Mouse (Mus musculus): ENCODE results near the gene Cd59b. TPM values are rescaled to one million over a fixed set of nuclear protein-coding genes. Genes with fewer than 3 reads are reported as not detected.

The Cd59b gene
- polyA plus RNA-seq, 1 experiment from 2014 or later, result 3.0 TPM

DNA sequence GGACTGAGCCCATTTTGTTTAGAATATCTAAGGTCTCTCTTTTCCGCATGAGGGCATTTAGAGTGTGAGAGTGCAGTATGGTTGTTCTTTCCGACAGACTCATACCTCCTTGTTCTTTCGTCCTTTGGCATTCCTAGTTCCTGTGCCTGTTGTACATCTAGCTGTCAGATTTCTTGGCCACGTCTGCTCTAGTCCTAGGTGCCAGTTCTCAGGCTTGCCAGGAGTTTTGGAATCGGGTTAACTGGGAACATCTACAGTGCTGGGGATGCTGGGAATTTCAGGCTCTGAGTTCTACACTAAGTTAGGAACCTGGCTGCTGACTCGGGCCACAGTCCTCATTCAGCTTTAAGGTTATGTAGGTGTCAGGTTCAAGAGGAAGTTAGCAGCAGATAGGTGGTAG, 34.1 kb upstream of the Cd59b start:
- Histone ChIP-seq H3K27ac (ENCODE audit: low read depth, low read length) (no peak overlapping the region), H3K4me3 (ENCODE audit: low read length) (no peak overlapping the region), H3K4me1 (ENCODE audit: control insufficient read depth, insufficient read depth, low read depth, low read length) (no peaks in the 10 kb centered on the region), H3K27me3 (replicated peaks; ENCODE audit: control insufficient read depth, insufficient read depth, low read length) (no peaks in the 10 kb centered on the region), H3K9me3 (ENCODE audit: control insufficient read depth, low read length) (no peaks in the 10 kb centered on the region), H3K4me2 (ENCODE audit: low read length) (no peak overlapping the region), H3K36me3 (ENCODE audit: control insufficient read depth, insufficient read depth, low read length) (peaks cover 15% of the 10 kb centered on the region), H3K9ac (ENCODE audit: low read depth, low read length) (no peak overlapping the region)
- WGBS, result 84% methylated on average over 6 of the region's 6 CpGs
- ATAC-seq, result no peak

DNA sequence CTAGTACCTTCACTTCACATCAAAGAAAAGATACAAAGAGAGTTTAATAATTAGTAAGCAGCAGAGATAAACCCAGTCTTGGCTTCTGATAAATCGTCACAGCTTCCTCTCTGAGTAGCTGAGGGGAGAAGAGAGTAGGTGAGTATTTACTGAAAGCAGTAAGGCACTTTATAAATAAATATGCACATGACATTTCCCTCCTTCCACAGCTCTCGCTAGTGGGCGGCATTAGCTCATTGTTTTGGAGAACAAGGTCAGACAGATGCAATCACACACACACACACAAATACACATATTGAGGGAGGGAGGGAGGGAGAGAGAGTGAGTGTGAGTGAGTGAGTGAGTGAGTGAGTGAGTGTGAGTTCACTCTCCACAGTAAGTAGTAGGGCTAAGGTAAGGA, 33.3 kb upstream of the Cd59b start:
- Histone ChIP-seq H3K4me3 (ENCODE audit: low read length) (no peak overlapping the region), H3K27ac (ENCODE audit: low read depth, low read length) (no peak overlapping the region), H3K4me1 (ENCODE audit: control insufficient read depth, insufficient read depth, low read depth, low read length) (no peaks in the 10 kb centered on the region), H3K36me3 (ENCODE audit: control insufficient read depth, insufficient read depth, low read length) (peaks cover 18% of the 10 kb centered on the region), H3K4me2 (ENCODE audit: low read length) (no peak overlapping the region), H3K9me3 (ENCODE audit: control insufficient read depth, low read length) (no peaks in the 10 kb centered on the region), H3K9ac (ENCODE audit: low read depth, low read length) (no peak overlapping the region), H3K27me3 (replicated peaks; ENCODE audit: control insufficient read depth, insufficient read depth, low read length) (no peaks in the 10 kb centered on the region)
- ATAC-seq, result no peak
- WGBS, result 66% methylated on average over 3 of the region's 3 CpGs

DNA sequence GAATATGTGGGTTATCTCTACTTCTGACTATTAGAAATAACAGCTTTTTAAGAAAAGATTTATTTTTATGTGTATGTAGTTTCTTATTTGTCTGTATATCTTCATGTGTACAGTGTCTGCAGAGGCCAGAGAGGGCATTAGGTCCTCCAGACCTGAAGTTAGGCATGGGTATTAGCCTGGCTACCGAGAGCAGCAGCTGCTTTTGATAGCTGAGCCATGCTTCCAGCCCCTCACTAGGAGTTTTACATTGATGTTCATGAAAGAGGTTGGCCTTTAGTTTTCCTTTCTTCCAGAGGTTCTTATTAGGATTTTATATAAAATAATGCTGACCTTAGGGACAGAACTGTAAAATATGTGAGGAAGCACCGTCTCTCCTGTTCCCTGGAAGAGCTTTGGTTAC, 31.4 kb upstream of the Cd59b start:
- Histone ChIP-seq H3K27me3 (replicated peaks; ENCODE audit: control insufficient read depth, insufficient read depth, low read length) (no peaks in the 10 kb centered on the region), H3K36me3 (ENCODE audit: control insufficient read depth, insufficient read depth, low read length) (peaks cover 18% of the 10 kb centered on the region), H3K9me3 (ENCODE audit: control insufficient read depth, low read length) (no peaks in the 10 kb centered on the region), H3K4me1 (ENCODE audit: control insufficient read depth, insufficient read depth, low read depth, low read length) (no peaks in the 10 kb centered on the region), H3K9ac (ENCODE audit: low read depth, low read length) (no peak overlapping the region), H3K27ac (ENCODE audit: low read depth, low read length) (no peak overlapping the region), H3K4me3 (ENCODE audit: low read length) (no peak overlapping the region), H3K4me2 (ENCODE audit: low read length) (no peak overlapping the region)
- ATAC-seq, result no peak
- 48% methylated on average over 2 of the region's 2 CpGs for WGBS

DNA sequence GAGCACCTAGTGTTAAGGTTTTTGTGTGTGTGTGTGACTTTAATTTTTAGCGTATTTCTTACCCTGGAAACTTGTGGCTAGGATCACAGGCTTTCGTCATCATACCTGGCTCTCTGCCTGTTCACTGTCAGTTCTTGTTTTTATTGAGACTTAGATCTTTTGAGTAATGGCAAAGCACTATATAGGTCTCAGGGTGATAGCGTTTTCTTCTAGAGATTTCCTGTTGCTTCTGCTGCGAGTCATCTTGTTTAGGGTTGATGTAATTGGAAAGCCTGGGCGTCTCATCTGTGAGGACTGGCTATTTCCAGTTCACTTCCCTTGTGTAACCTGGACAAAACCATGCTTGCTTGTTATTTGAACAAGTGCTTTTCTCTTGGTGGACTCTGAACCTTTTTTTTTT, 28.0 kb upstream of the Cd59b start:
- no peak overlapping the region for H3K27ac ChIP-seq (ENCODE audit: low read depth, low read length)
- no peaks in the 10 kb centered on the region for H3K27me3 ChIP-seq (replicated peaks; ENCODE audit: control insufficient read depth, insufficient read depth, low read length)
- H3K9ac ChIP-seq (ENCODE audit: low read depth, low read length), result no peak overlapping the region
- 79% methylated on average over 5 of the region's 5 CpGs for WGBS
- ATAC-seq, result no peak
- H3K4me3 ChIP-seq (ENCODE audit: low read length), result no peak overlapping the region
- peaks cover 9% of the 10 kb centered on the region; the same call in 1 of the 2 replicates for H3K36me3 ChIP-seq (ENCODE audit: control insufficient read depth, insufficient read depth, low read length)
- no peaks in the 10 kb centered on the region for H3K9me3 ChIP-seq (ENCODE audit: control insufficient read depth, low read length)
- H3K4me1 ChIP-seq (ENCODE audit: control insufficient read depth, insufficient read depth, low read depth, low read length), result no peaks in the 10 kb centered on the region
- H3K4me2 ChIP-seq (ENCODE audit: low read length), result no peak overlapping the region

DNA sequence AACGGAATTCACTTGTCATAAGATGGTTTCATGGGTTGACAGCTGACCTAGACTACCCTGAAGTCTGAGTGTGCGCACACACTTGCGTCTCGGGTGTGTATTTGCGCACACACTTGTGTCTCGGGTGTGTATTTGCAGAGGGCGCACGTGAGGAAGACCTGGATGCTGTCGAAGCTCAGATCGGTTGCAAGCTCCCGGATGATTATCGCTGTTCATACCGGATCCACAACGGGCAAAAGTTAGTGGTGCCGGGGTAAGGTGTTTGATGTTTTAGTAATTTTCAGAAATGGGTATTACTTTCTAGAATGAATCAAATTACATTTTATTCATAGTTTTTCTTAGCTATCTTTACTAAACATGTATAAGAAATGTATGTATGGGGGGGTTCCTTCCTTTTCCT, 26.9 kb upstream of the Cd59b start:
- H3K4me2 ChIP-seq (ENCODE audit: low read length), result no peak overlapping the region
- WGBS, result 97% methylated on average over 15 of the region's 15 CpGs
- no peak for ATAC-seq
- H3K27me3 ChIP-seq (replicated peaks; ENCODE audit: control insufficient read depth, insufficient read depth, low read length), result no peaks in the 10 kb centered on the region
- H3K9me3 ChIP-seq (ENCODE audit: control insufficient read depth, low read length), result no peaks in the 10 kb centered on the region
- H3K36me3 ChIP-seq (ENCODE audit: control insufficient read depth, insufficient read depth, low read length), result peaks cover 9% of the 10 kb centered on the region; the same call in 1 of the 2 replicates
- no peak overlapping the region for H3K4me3 ChIP-seq (ENCODE audit: low read length)
- H3K4me1 ChIP-seq (ENCODE audit: control insufficient read depth, insufficient read depth, low read depth, low read length), result no peaks in the 10 kb centered on the region
- no peak overlapping the region for H3K9ac ChIP-seq (ENCODE audit: low read depth, low read length)
- no peak overlapping the region for H3K27ac ChIP-seq (ENCODE audit: low read depth, low read length)

DNA sequence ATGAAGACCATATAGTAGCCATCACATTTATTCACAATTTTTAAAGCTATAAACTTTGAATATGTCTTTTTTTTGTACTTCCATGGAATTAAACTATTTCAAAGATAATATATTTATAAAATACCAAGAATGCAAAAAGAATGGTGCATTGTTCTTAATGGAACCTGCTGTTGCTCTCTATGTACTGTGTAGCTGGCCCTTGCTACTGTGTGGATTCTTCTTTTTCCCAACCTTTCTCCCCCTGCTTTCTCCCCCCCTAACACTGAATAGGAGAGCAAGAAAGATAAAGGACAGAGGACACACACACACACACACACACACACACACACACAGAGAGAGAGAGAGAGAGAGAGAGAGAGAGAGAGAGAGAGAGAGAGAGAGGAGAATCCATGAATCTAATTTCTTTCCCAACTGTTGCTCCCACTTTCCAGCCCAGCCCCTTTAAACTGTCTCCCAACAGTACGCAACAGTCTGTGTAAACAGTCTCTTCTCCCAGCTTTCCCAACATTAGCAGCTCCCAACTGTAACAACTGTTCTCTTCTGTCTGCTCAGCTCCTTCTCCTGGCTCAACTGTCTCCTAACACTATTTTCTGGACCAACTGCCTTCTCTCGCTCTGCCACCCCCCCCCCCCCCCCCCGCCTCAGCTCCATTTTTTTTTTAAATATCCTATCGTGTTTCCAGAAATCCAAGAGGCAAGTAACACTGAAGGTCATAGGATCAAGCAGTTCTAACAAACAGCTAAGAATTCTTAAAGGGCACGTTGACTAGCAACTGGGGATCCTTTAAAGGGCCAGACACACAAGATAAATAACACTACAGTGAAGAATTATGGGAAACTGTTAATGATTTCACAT, 25.8 kb upstream of the Cd59b start:
- H3K36me3 ChIP-seq (ENCODE audit: control insufficient read depth, insufficient read depth, low read length), result peaks cover 9% of the 10 kb centered on the region; the same call in 1 of the 2 replicates
- ATAC-seq, result no peak
- H3K4me2 ChIP-seq (ENCODE audit: low read length), result no peak overlapping the region
- H3K27me3 ChIP-seq (replicated peaks; ENCODE audit: control insufficient read depth, insufficient read depth, low read length), result no peaks in the 10 kb centered on the region
- H3K4me1 ChIP-seq (ENCODE audit: control insufficient read depth, insufficient read depth, low read depth, low read length), result no peaks in the 10 kb centered on the region
- H3K9ac ChIP-seq (ENCODE audit: low read depth, low read length), result no peak overlapping the region
- no peak overlapping the region for H3K4me3 ChIP-seq (ENCODE audit: low read length)
- H3K9me3 ChIP-seq (ENCODE audit: control insufficient read depth, low read length), result no peaks in the 10 kb centered on the region
- H3K27ac ChIP-seq (ENCODE audit: low read depth, low read length), result no peak overlapping the region
- 53% methylated on average over 5 of the region's 5 CpGs for WGBS

DNA sequence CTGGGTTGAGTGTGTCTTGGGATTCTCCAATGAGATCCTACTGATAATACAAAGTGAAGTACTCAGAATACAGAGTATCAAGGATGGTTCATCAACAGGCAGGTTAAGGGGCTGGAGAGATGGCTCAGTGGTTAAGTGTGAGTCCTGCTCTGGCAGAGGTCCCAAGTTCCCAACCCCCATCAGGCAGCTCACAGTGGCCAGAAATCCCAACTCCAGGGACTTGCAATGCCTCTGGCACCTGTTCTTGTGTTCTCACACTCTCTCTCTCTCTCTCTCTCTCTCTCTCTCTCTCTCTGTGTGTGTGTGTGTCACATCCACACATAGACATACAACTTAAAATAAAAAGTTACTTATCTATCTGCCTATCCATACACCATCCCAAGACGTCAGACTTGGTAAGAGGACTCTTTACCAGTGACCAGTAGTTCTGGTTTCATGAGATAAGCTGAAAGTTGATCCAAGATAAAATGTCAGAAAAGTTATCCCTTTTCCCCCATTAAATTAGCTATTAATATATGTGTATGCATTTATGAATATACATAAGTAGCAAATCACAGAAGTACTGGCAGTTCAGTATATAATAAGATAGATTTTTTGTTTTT, 25.1 kb upstream of the Cd59b start:
- no peak for ATAC-seq
- no peaks in the 10 kb centered on the region for H3K4me1 ChIP-seq (ENCODE audit: control insufficient read depth, insufficient read depth, low read depth, low read length)
- WGBS, result 82% methylated on average over 1 of the region's 1 CpGs
- H3K36me3 ChIP-seq (ENCODE audit: control insufficient read depth, insufficient read depth, low read length), result peaks cover 9% of the 10 kb centered on the region; the same call in 1 of the 2 replicates
- no peaks in the 10 kb centered on the region for H3K27me3 ChIP-seq (replicated peaks; ENCODE audit: control insufficient read depth, insufficient read depth, low read length)
- no peak overlapping the region for H3K9ac ChIP-seq (ENCODE audit: low read depth, low read length)
- H3K4me3 ChIP-seq (ENCODE audit: low read length), result no peak overlapping the region
- no peak overlapping the region for H3K27ac ChIP-seq (ENCODE audit: low read depth, low read length)
- H3K4me2 ChIP-seq (ENCODE audit: low read length), result no peak overlapping the region
- H3K9me3 ChIP-seq (ENCODE audit: control insufficient read depth, low read length), result no peaks in the 10 kb centered on the region

DNA sequence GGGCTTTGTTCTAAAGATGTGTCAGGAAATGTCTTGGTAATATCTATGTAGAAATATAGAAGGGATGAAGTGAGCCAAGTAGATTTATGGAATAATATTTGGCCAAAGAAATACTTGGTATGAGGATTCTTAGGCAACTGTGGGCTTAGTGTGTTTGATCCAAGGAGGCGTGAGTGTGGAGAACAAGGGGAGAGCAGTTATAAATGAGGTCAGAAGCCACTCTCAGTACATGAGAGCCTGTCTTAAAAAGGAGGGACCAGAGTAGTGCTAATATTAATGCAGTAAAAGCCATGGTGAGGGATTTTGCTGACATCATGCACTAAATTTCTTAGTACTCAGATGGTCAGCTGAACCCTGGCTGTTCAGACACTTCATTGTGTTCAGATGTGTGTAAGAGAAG, 11.3 kb upstream of the Cd59b start:
- Histone ChIP-seq H3K9ac (ENCODE audit: low read depth, low read length) (no peak overlapping the region), H3K27me3 (replicated peaks; ENCODE audit: control insufficient read depth, insufficient read depth, low read length) (no peaks in the 10 kb centered on the region), H3K4me3 (ENCODE audit: low read length) (no peak overlapping the region), H3K4me1 (ENCODE audit: control insufficient read depth, insufficient read depth, low read depth, low read length) (no peaks in the 10 kb centered on the region), H3K9me3 (ENCODE audit: control insufficient read depth, low read length) (no peaks in the 10 kb centered on the region), H3K36me3 (ENCODE audit: control insufficient read depth, insufficient read depth, low read length) (peaks cover 23% of the 10 kb centered on the region), H3K4me2 (ENCODE audit: low read length) (no peak overlapping the region), H3K27ac (ENCODE audit: low read depth, low read length) (no peak overlapping the region)
- WGBS, result 77% methylated on average over 1 of the region's 1 CpGs
- no peak for ATAC-seq

DNA sequence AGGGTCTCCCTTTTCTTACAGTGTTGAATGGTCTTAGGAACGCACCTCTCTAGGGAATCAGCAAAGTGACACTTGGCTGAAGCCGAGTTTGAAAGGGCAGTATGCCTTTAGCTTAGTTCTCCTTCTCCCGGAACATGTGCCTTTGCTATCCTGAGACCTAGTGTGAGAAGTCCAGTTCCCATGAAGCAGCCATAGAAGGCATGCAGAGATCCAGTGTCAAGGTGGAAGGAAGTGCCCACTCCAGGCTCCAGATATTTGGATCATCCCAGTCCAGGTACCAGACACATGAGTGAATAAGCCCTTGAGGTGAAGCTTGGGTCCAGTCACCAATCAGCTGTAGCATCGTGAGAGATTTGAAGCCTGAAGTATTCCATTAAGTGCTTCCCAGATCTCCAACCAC, 10.7 kb upstream of the Cd59b start:
- H3K27ac ChIP-seq (ENCODE audit: low read depth, low read length), result no peak overlapping the region
- H3K9ac ChIP-seq (ENCODE audit: low read depth, low read length), result no peak overlapping the region
- no peaks in the 10 kb centered on the region for H3K9me3 ChIP-seq (ENCODE audit: control insufficient read depth, low read length)
- H3K36me3 ChIP-seq (ENCODE audit: control insufficient read depth, insufficient read depth, low read length), result peaks cover 23% of the 10 kb centered on the region
- WGBS, result 94% methylated on average over 4 of the region's 4 CpGs
- H3K4me2 ChIP-seq (ENCODE audit: low read length), result no peak overlapping the region
- H3K4me3 ChIP-seq (ENCODE audit: low read length), result no peak overlapping the region
- no peaks in the 10 kb centered on the region for H3K4me1 ChIP-seq (ENCODE audit: control insufficient read depth, insufficient read depth, low read depth, low read length)
- no peaks in the 10 kb centered on the region for H3K27me3 ChIP-seq (replicated peaks; ENCODE audit: control insufficient read depth, insufficient read depth, low read length)
- ATAC-seq, result no peak

Measured in hindbrain, embryonic 16.5 days (tissue).